In genomic region chr12:16669176-16669575, GRCm38 (mm10) we compare ENCODE assay signal across 15 mouse cellular contexts. TPM values are rescaled to one million over a fixed set of nuclear protein-coding genes. Genes with fewer than 3 reads are reported as not detected.
"Had no signal": no experiment of that assay in that cellular context is flagged by ENCODE, and none has a peak within 500 bp of the region (broad histone marks: within the 10 kb centered on the region; RNA-seq: fewer than 3 reads in every experiment).

No protein-coding gene starts in this region.

- H3K9me3 ChIP-seq: kidney, embryonic 15.5 days; limb, embryonic 10.5 days; liver, embryonic 12.5 days; midbrain, embryonic 12.5 days had no signal

- H3K36me3 ChIP-seq: kidney, embryonic 15.5 days; liver, embryonic 12.5 days had no signal

- H3K4me3 ChIP-seq: kidney, embryonic 15.5 days; limb, embryonic 10.5 days; liver, embryonic 12.5 days; midbrain, embryonic 12.5 days had no signal

- DNase-seq: kidney, adult 2 months; kidney, postnatal 14 days; lung, embryonic 14.5 days; lung, postnatal 10 days; lung, postnatal 4 days; right cerebral cortex, postnatal 14 days had no signal

- H3K27me3 ChIP-seq: kidney, embryonic 15.5 days; liver, embryonic 12.5 days; midbrain, embryonic 12.5 days had no signal

- H3K4me1 ChIP-seq: kidney, embryonic 15.5 days; liver, embryonic 12.5 days had no signal

- ATAC-seq: intestine, embryonic 16.5 days; liver, embryonic 12.5 days had no signal

- H3K9ac ChIP-seq: kidney, embryonic 15.5 days; liver, embryonic 12.5 days; lung, embryonic 14.5 days; midbrain, embryonic 12.5 days had no signal

- H3K27ac ChIP-seq: kidney, embryonic 15.5 days; limb, embryonic 10.5 days; liver, embryonic 12.5 days; midbrain, embryonic 12.5 days; stomach, postnatal 0 days had no signal

- H3K4me2 ChIP-seq: kidney, embryonic 15.5 days; liver, embryonic 12.5 days; lung, embryonic 14.5 days; midbrain, embryonic 12.5 days had no signal

RNA-seq across cellular contexts. Expression of gene Ntsr2, which starts 16.0 kb away (rescaled TPM):
- polyA plus RNA-seq: intestine, embryonic 16.5 days; limb, embryonic 10.5 days; limb, embryonic 14.5 days; liver, embryonic 12.5 days; liver, embryonic 16.5 days; lung, embryonic 14.5 days; midbrain, embryonic 12.5 days; small intestine, adult 2 months; stomach, postnatal 0 days had no signal
